Mouse (Mus musculus): ENCODE data around the gene Sh3pxd2a.

The Sh3pxd2a gene

DNA sequence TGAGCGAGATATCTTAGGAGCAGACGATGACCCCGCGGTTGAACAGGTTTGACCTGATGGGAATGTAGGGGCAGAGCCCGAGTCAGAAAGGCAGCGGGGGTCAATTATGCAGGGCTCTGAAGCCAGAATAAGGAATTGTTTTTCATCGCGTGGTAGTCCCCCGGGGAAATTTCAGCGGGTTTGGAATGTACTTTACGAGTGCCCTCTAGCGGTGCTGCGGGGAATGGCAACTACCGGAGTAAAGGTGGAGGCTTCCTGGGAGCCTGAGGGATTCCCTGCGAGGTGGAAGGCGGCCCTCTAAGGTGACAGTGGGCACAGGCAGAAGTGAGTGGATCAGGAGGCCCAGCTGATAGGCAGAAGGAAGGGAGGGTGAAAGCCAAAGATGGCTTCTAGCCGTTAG is 125.0 kb downstream of the Sh3pxd2a start:
- DNase-seq (ENCODE audit: low spot score in 2 of 2) = peak; percentile 25 to 73

DNA sequence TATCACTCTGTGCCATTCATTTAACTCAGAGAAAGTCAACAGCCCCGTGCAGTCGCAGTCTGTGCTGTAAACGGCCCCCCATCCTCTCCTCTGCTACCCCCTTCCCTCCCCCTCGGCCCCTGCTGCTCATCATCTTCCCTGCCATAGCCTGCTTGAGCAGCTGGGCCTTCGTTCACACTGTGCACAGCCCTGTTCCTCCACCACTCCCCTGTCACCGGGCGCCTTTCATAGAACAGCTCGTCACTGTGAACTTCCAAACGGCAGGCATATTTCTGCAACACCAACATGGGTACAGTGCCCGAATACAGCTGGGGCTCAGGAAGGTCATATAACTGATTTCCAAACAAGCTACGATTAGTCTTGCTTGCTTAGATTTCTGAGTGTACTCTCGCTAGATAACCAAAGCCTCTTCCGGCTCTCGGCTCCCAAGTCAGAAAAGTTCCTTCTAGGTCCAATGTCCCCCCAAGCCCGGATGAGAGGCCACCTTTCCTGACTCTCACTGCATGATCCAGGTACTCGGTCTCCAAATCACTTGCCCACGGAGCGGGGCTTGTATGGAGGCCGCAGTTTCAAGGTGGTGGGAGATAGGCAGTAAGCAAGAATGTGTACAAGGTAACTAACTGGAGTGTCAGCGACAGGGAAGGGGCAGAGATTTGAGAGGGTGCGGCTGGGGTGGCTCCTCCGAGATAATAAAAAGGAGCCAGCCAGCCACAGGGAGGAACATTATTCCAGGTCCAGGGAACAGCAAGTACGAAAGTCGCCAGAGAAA is 125.6 kb downstream of the Sh3pxd2a start:
- DNase-seq (ENCODE audit: low spot score in 2 of 2) = no peak

DNA sequence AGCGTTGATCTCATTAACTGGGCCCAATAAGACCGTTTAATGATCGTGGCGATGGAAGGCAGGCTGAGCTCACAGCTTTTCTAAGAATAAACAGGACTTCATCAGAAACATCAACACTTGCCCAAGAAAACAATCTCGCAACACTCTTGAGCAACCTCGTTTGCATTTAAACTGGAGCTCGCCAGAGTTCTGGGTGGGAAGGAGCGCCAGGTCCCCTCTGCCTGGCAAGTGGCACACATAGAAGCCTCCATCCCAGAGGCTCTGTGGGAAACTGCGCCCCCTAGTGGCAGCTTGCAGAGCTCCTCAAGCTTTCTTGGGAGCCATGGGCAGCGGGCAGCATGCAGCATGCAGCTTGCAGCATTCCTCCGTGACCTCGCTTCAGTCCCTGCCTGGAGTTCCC is 126.5 kb downstream of the Sh3pxd2a start:
- peak; percentile 56 to 90 for DNase-seq (ENCODE audit: low spot score in 2 of 2)

DNA sequence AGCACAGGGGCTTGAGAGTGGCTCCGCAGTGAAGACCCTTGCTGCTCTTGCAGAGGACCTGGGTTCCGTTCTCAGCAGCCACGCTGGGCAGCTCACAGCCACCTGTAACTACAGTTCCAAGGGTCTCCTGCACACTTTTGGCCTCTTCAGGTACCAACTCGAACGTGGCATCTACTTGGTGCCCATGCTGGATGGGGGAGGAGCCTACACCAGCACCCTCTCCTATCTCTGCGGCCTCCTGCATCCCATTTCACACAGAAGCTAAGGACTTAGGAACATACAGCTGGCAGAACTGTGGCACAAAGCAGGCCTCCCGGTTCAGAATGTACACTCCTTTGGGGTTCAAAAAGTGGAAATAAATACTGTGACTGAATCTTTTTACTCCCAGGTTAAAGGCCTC is 127.0 kb downstream of the Sh3pxd2a start:
- no peak for DNase-seq (ENCODE audit: low spot score in 2 of 2)

DNA sequence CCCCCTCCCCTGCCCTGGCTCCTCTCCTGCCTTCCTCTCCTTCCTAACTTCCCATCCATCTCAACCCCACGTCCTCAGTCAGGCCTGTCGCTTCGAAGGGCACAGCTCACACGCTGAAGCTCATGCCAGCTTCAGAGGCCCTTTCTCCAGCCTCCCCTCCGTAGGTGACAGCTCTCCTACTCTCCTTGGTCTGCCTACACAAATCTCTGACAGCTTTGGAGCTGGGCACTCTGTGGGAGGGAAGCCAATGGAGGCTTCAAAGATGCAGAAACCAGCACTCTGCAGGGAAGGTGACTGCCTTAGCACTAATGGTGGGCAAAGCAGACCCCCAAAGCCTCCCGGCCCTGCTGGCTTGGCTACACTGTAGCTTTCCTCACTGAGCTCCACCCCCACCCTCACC is 128.9 kb downstream of the Sh3pxd2a start:
- DNase-seq (ENCODE audit: low spot score in 2 of 2) = no peak

DNA sequence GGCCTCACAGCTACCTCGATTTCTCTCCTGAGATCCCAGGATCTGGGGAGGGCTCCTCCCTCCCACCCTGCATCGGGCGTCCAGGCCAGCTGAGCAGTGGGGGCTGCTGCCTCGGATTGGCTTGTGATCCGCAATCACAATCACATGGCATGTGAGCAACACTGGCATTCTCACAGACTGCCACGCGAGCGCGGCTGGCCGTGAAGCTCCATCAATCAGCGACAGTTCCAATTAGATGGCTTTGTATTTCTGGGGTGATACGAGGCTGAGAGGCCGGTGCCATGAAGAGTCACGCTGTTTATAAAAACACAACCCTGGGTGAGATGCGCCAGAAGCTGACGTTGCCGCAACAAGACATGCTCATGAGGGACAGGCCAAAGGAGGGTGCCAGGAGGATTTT is 129.5 kb downstream of the Sh3pxd2a start:
- no peak for DNase-seq (ENCODE audit: low spot score in 2 of 2)

DNA sequence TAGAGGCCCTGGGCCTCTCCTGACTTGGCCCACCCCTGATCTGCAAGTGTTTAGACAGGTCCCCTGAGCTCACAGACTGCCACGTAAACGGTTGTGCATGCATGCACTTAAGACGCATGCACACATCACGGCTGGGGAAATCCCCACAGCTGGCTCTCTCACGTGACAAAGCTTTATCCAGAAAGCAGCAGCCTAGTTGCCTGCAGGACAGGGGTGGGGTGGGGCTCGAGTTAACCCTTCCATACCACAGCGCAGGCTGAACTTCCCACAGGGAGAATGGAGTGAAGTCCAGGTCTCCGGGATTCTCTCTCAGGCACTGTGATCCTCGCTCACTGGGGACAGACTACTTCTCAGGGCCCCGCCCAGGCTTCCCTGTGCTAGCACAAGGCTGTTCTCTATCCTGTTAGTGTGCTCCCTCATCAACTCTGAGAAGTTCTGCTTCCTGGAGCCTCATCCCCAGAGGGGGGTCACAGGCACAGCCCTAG is 133.4 kb downstream of the Sh3pxd2a start:
- peak; percentile 42 to 48 for DNase-seq (ENCODE audit: low spot score in 2 of 2)

DNA sequence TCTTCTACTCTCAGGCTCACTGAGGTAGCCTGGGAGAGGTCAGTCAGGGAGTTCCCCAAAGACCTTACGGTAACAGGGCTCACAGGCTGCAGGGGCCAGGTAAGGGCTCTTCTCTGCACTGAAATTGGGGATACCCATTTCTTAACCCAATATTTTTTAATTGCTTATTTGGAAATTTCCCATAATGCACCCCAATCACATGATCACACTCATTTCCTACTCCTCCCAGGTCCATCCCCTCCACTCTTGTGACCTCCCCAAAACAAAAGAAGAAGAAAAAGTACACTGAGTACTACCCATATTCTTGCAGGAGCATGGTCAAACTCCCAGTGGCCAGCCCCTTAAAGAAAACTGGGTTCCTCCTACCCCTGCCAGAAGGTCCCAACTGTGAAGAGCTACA is 135.1 kb downstream of the Sh3pxd2a start:
- no peak for DNase-seq (ENCODE audit: low spot score in 2 of 2)

DNA sequence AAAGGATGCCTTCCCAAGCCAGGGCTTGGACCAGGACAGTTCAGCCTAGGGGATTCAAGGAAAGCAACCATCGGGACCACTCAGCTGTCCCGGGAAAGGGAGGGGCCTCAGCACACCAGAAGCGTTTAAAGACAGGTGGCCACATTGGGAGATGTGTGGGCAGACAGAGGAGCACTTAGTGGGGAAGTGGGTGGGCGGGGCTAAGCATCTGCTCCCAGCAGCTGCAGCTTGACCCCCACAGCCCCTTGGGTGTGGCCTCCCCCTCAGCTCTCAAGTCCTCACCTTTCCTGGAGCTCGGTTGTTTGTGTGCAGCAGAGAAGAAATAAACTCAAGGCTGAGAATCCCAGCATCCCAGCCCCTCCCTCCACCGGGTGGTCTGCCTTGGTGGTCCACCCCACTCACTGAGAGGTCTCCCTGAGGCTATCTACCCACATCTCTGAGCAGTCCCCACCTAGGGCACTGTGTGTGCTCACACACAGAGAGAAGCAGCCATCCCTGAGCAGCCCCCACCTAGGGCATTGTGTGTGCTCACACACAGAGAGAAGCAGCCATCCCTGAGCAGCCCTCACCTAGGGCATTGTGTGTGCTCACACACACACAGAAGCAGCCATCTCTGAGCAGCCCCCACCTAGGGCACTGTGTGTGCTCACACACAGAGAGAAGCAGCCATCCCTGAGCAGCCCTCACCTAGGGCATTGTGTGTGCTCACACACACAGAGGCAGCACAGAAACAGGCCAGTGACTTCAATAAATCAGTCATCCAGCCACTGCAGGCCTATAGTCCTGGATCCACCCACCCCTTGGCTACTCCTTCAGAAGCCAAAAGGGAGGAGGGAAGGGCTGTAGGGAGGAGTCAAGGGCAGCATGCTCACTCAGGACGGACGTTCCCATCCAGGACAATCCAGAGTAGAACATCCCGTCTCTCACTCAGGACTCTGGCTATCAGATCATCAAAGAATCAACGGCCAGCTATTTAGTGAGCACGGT is 136.0 kb downstream of the Sh3pxd2a start:
- DNase-seq (ENCODE audit: low spot score in 2 of 2) = no peak

DNA sequence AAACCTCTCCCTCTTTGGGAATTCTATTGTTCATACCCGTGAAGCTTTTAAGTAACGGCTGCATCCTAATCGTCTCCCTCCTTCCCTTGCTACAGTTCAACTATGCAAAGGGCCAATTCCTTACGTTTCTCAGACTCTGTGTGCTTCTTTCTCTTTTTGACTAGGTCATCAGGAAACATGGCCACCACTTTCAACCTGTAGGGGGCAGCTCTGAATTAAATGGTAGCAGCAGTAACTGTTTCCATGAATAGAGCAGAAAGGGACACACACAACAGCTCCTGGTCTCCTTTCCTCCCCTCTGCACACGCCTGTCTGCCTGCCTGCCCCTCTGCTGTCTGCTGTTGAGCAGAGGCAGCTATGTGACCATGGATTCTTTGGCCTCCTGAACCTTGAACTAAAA is 138.3 kb downstream of the Sh3pxd2a start:
- peak in 1 of 2 experiments; percentile 49 for DNase-seq (ENCODE audit: low spot score in 2 of 2)

DNA sequence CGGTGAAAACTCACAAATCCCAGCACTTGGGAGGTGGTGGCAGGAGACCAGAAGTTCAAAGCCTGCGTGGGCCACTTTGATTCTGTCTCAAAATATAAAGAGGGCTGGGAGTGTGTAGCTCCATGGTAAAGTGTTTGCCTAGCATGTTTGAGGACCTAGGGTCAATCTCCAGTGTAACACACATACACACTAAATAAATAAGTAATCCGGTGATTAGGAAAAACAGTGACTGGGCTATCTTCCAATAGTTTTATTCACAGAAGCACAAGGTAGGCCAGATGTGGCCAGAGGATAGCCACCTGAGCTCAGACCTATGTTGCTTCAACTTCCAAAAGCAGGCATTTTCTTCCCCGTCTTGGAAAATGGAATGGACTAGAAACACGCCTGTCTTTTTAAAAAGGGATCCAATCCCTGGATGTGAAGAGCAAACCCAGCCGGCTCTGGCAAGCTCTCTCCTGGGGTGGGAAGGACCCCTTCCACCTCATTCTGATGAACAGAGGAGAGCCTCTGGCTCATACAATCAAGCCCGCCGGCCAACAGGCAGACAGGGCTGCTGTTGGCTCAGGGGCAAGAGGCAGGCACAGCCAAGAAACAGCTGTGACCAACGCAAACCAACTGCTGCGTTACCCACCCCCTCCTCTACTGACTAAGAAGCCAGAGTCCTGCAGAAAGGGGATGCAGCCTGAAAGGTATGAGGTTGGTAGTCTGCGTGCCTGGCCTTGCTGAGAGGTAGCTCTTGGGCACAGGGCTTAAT is 140.9 kb downstream of the Sh3pxd2a start:
- no peak for DNase-seq (ENCODE audit: low spot score in 2 of 2)

DNA sequence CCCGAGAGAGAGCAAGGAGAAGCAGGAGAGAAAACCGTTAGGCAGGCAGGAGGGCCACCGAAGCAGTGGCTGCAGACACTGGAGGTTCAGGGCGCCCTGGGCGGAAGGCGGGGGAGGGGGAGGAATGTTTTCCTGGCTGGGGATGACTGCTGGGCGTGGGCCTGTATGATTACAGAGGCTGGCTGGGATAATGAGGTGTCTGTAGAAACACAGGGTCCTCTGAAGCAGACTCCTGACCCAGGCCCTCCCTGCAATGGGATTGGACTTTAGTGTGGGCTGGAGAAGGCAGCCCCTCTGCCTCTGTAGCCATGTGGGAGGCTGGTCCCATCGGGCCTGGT is 143.9 kb downstream of the Sh3pxd2a start:
- DNase-seq (ENCODE audit: low spot score in 2 of 2) = no peak

DNA sequence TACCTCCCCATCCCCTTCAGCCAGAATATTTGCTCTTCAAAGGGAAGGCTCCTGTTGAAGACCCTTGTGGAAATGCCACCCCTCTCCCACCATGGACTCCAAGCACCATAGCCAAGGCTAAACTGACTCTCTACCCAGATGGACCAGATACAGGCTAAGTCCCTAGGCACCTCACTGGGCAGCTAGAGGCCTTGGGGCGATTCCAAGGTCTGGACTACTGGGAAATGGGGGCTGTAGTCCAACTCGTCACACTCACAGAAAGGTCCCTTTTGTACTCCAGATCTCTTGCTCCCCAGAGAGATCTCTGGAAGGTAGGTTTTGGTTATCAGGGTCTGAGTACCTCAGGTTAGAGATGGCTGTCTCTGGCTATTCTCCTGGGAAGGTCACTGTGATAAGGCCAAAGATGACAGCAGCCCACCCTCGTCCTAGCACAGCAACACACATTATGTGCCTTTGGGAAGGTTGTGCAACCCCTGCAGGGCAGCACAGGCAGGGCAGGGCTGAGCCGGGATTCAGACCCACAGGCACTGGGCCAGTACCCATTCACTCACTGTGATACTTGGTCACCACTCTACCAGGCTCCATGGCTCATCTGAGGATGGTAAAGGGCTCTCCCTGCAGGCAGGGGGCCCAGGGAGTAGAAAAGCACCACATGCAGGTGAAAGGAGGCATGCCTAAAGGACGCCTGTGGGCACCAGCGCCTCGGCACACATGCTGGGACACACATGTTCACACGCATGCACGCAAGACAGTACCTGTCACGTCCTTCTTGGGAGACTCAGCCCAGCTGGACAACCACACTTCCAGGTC is 144.5 kb downstream of the Sh3pxd2a start:
- DNase-seq (ENCODE audit: low spot score in 2 of 2) = no peak

DNA sequence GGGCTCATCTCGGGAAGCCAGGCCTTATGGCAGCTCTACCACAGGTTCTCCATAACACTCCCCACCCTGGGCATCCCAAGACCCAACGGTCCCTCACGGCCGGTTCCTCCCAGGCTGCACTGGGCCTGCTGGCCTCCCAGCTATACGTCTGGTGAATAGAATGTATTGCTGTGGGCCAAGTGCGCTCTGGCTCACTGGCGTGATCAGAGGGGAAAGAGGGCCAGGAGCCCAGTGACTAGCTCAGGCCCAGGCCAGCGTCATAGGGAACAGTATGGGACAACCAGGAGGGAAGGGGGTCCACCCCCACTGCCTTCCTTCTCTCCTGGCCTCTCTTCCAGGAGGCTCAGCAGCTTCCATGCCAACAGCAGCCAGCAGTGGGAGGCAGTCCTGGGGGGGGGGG is 145.1 kb downstream of the Sh3pxd2a start:
- DNase-seq (ENCODE audit: low spot score in 2 of 2) = no peak

DNA sequence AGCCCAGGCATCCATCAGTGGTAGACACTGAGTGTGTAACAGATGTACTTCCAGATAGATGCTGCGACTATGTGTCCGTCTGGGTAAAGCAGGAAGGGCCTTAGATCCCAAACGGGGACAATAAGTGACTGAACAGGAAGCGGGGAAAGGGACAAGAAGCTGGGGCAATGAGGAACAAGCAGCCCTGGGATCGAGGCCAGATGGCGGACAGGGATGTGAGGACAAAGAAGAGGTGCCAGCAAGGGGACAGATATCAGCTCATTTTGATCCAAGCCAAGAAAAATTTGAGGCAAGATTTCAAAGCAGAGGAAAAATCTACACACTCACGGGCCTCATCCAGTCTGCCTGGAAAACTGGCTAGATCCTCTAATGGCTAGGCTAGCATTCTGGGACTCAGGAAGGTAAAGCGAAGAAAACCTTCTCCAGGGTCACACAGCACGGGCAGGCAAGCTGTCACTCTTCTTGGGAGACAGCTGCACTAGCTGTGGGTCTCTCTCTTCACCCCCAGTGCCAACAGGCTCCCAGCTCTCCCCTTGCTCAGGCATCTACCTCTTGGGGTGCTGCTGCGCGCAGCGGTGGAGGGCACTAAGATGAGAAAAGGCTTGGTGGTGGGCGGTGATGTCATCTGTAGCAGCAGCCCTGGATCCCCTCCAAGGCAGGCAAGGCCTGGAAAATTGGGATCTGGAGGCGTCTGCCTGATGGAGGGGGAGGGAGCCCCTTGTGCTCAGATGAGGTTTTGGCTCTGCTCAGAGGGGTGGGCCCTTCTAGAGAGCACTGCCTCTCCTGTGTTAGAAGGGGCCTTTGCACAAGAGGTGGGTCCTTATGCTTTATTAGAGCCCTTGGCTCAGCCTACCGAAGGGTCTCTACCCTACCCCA is 146.9 kb downstream of the Sh3pxd2a start:
- DNase-seq (ENCODE audit: low spot score in 2 of 2) = no peak

DNA sequence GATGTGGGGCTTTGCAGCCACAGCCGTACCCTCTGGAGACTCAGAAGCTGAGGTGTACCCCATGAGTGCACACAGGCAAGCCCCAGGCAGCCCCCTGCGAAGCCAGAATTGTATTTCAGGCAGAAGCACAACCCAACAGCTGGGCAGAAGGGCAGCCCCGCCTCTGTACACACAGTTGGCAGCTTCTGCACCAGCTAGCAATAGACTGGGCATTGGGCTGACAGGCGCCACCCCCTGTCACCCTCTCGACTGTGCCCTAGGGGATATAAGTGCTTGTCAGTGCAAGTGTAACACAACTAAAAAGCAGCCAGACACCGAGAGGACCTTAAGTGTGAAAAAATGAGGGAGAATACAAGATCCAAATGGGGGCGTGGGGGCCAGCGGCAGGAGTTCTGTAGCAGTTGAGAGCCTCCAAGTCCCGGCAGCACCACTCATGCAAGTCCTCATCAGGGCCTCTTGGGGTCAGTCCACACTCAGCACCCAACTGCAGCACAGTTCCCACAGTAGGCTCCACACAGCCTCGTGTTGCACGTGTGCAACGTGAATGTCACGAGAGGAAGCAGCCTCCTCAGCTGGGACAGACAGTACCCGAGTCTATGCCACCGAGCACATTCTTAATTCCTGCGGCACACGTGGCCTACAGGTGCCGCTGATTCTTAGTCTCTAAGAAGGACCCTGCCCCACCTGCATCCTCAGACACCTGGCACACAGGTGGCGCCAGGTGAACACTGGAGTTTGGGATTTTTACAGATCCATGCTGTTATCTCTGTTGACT is 147.7 kb downstream of the Sh3pxd2a start:
- DNase-seq (ENCODE audit: low spot score in 2 of 2) = no peak

DNA sequence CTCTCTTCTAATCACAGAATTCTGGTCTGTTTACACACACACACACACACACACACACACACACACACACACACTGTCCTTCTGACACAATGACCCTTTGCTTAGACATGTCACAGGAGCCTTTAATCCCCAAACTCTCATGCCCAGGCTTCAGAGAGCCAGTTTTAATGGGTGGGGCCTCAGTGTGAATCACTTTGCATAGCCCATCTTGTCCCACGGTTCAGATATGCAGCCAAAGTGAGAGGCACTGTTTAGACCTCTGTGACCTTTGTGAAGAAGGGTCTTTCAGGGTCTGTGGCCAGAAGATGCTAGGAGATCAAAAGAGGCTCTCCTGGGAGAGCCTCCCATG is 148.3 kb downstream of the Sh3pxd2a start:
- no peak for DNase-seq (ENCODE audit: low spot score in 2 of 2)

DNA sequence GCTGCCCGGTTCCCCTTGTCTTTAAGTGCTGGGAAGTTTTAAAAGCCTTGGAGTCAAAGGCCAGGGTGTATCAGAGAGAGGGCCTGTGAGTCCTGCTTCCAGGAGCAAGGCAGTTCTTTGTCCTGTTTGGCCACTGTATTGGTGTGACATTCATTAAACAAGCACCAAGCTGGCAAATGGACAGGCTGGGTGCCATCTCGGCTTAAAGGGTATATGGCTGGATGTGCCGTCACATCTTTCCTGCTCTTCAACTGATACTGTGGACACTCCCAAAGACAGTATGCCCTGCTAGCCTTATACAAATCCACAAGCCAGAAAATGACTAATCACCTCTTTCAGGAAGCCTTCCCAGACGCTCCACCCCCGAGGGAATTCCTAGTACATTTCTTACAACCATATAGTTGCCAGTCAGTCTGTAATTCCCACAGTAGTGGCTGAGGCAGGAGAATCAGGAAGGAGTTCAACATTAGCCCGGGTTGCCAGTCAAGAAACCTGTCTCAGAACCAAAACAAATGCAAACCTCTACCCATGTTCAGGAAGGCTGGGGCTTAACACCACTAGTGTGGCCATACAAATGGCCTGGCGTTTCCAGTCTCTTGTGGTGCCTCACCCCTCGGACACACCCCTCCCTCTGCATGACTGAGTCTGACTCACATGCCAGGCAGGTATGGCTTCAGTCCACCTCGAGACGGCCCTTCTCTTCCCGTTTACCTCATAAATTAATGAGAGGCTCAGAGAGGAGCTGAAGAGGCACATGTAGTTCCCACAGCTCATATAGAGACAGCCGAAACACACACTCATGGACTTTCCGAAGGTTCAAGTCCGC is 148.9 kb downstream of the Sh3pxd2a start:
- no peak for DNase-seq (ENCODE audit: low spot score in 2 of 2)
